Mouse (Mus musculus) heart, embryonic 10.5 days (tissue): ENCODE data around the gene Aar2. TPM values are rescaled to one million over a fixed set of nuclear protein-coding genes. Genes with fewer than 3 reads are reported as not detected.

Experiments used
- DNase-seq: peaks from one replicate; pipeline ENCODE4 v3.0.0-alpha.2; 2017; ENCODE audit warnings: low spot score
- H3K27ac ChIP-seq: fragments of 300-500 bp; sonication (generic); 2 replicates; pipeline ENCODE4 v1.5.1; 2016; ENCODE audit warnings: mild to moderate bottlenecking
- H3K27me3 ChIP-seq: fragments of 300-500 bp; sonication (generic); 2 replicates; pipeline ENCODE4 v1.6.1; 2016; ENCODE audit warnings: mild to moderate bottlenecking; ENCODE audit not compliant: poor library complexity, insufficient read depth, severe bottlenecking
- H3K36me3 ChIP-seq: fragments of 300-500 bp; sonication (generic); 2 replicates; pipeline ENCODE4 v1.6.1; 2016; ENCODE audit warnings: mild to moderate bottlenecking, moderate library complexity
- H3K4me1 ChIP-seq: fragments of 300-500 bp; sonication (generic); 2 replicates; pipeline ENCODE4 v1.6.1; 2016; ENCODE audit warnings: mild to moderate bottlenecking
- H3K4me3 ChIP-seq: fragments of 300-500 bp; sonication (generic); 2 replicates; pipeline ENCODE4 v1.5.1; 2016; ENCODE audit warnings: mild to moderate bottlenecking, moderate library complexity
- H3K9me3 ChIP-seq: fragments of 300-500 bp; sonication (generic); 2 replicates; pipeline ENCODE4 v1.6.1; 2016; ENCODE audit warnings: mild to moderate bottlenecking, moderate library complexity
- WGBS: fragments of 180-500 bp; shearing (Covaris S2); methylation state at CpG from one replicate; pipeline ENCODE4 v1.1.7; 2016; 5-methylcytosine and 5-hydroxymethylcytosine counted together
- polyA plus RNA-seq: library from polyadenylated mRNA; unstranded; fragments of >200 nt; fragmentation: Nextera tagmentation; extraction: Ambion mirVana; gene quantifications from 2 replicates; pipeline ENCODE4 v1.2.1, GENCODE M21; 2016

Gene Aar2
- polyA plus RNA-seq, 1 experiment from 2014 or later: 31.8 TPM

GRCm38 (mm10) chr2:156613541-156614257 lies 66.3 kb downstream of the Aar2 start, which contains the start of gene Dlgap4:
TSS of gene Dlgap4 (plus strand) at chr2:156613705.
- DNase-seq: no peak
- H3K36me3 ChIP-seq: no peaks in the 10 kb centered on the region
- WGBS: 1% methylated on average over 98 of the region's 103 CpGs
- no peaks in the 10 kb centered on the region for H3K9me3 ChIP-seq
- H3K4me1 ChIP-seq: peaks cover 25% of the 10 kb centered on the region
- H3K27ac ChIP-seq: peak within 1 kb of the TSS; percentile 49
- H3K27me3 ChIP-seq: peaks cover 97% of the 10 kb centered on the region
- peak within 1 kb of the TSS; percentile 78 for H3K4me3 ChIP-seq

GRCm38 (mm10) chr2:156614258-156614556 lies 66.8 kb downstream of the Aar2 start:
- Histone ChIP-seq H3K9me3 (no peaks in the 10 kb centered on the region), H3K27me3 (peaks cover 97% of the 10 kb centered on the region), H3K36me3 (no peaks in the 10 kb centered on the region), H3K27ac (peak overlapping the region; percentile 49; the same call in 1 of the 2 replicates), H3K4me3 (peak overlapping the region; percentile 78), H3K4me1 (peaks cover 25% of the 10 kb centered on the region)
- DNase-seq: no peak
- 0% methylated on average over 18 of the region's 18 CpGs for WGBS

GRCm38 (mm10) chr2:156614661-156615654 lies 67.6 kb downstream of the Aar2 start:
- WGBS: 11% methylated on average over 31 of the region's 31 CpGs

GRCm38 (mm10) chr2:156616513-156616912 lies 69.1 kb downstream of the Aar2 start:
- Histone ChIP-seq H3K27me3 (peaks cover 98% of the 10 kb centered on the region), H3K27ac (no peak overlapping the region), H3K4me1 (peaks cover 25% of the 10 kb centered on the region), H3K36me3 (no peaks in the 10 kb centered on the region), H3K4me3 (no peak overlapping the region), H3K9me3 (no peaks in the 10 kb centered on the region)
- WGBS: 73% methylated on average over 7 of the region's 7 CpGs
- DNase-seq: peak; percentile 75

More at GRCm38 (mm10) chr2:156614661-156615654, 67.6 kb downstream of the Aar2 start:
- Histone ChIP-seq H3K36me3 (no peaks in the 10 kb centered on the region), H3K4me1 (peaks cover 25% of the 10 kb centered on the region), H3K27ac (no peak overlapping the region), H3K27me3 (peaks cover 97% of the 10 kb centered on the region), H3K4me3 (peak overlapping the region; percentile 78), H3K9me3 (no peaks in the 10 kb centered on the region)
- no peak for DNase-seq

GRCm38 (mm10) chr2:156617536-156617935 lies 70.2 kb downstream of the Aar2 start:
- Histone ChIP-seq H3K27me3 (peaks cover 98% of the 10 kb centered on the region), H3K36me3 (no peaks in the 10 kb centered on the region), H3K4me3 (no peak overlapping the region), H3K9me3 (no peaks in the 10 kb centered on the region), H3K27ac (no peak overlapping the region), H3K4me1 (peaks cover 25% of the 10 kb centered on the region)
- WGBS: 44% methylated on average over 11 of the region's 11 CpGs
- DNase-seq: peak; percentile 57

Other genes with a start within 250 kb of the Aar2 start
- gene Cnbd2, start 235.3 kb upstream of the Aar2 start, polyA plus RNA-seq: 2.3 TPM in 2 replicates
- gene Scand1, start 234.9 kb upstream of the Aar2 start, polyA plus RNA-seq: 50.8 and 60.3 TPM in 2 replicates
- gene Epb41l1, start 126.7 kb upstream of the Aar2 start, polyA plus RNA-seq: 0.97 and 1.5 TPM in 2 replicates
- 71.6 and 95.7 TPM in 2 replicates for gene Dlgap4, start 66.1 kb downstream of the Aar2 start, polyA plus RNA-seq
- gene Myl9, start 227.8 kb downstream of the Aar2 start, polyA plus RNA-seq: 1,471 and 1,998 TPM in 2 replicates